Mouse (Mus musculus) limb, embryonic 11.5 days (tissue): ENCODE measurements around the gene Cygb. TPM values are rescaled to one million over a fixed set of nuclear protein-coding genes. Genes with fewer than 3 reads are reported as not detected.

Experiments used
- ATAC-seq: fragments of 200-750 bp; cut with Nextera tagmentation; 2 replicates; pipeline ENCODE4 v1.8.0; 2017; ENCODE audit warnings: low read depth; ENCODE audit not compliant: insufficient number of reproducible peaks, low FRiP score, low TSS enrichment
- DNase-seq: peaks from one replicate; pipeline ENCODE4 v3.0.0-alpha.2; 2015; ENCODE audit warnings: low spot score
- H3K27ac ChIP-seq: fragments of 300-500 bp; sonication (generic); replicated peaks from 2 replicates; pipeline ENCODE4 v1.5.1; 2014; ENCODE audit warnings: low read depth, mild to moderate bottlenecking, low read length
- H3K27me3 ChIP-seq: fragments of 300-500 bp; sonication (generic); 2 replicates; pipeline ENCODE4 v1.6.1; 2014; ENCODE audit warnings: mild to moderate bottlenecking, low read length, mixed read lengths; ENCODE audit not compliant: control insufficient read depth, insufficient read depth
- H3K36me3 ChIP-seq: fragments of 300-500 bp; sonication (generic); 2 replicates; pipeline ENCODE4 v1.6.1; 2014; ENCODE audit warnings: mild to moderate bottlenecking, low read length, moderate library complexity, mixed read lengths; ENCODE audit not compliant: control insufficient read depth, insufficient read depth
- H3K4me1 ChIP-seq: fragments of 300-500 bp; sonication (generic); 2 replicates; pipeline ENCODE4 v1.6.1; 2014; ENCODE audit warnings: low read length, mixed read lengths; ENCODE audit not compliant: control insufficient read depth, insufficient read depth
- H3K4me2 ChIP-seq: fragments of 300-500 bp; sonication (generic); 2 replicates; pipeline ENCODE4 v1.6.1; 2014; ENCODE audit warnings: low read depth, mild to moderate bottlenecking, moderate library complexity; ENCODE audit not compliant: severe bottlenecking
- H3K4me3 ChIP-seq: fragments of 300-500 bp; sonication (generic); 2 replicates; pipeline ENCODE4 v1.5.1; 2014; ENCODE audit warnings: low read depth, low read length
- H3K9ac ChIP-seq: fragments of 300-500 bp; sonication (generic); 2 replicates; pipeline ENCODE4 v1.6.1; 2014; ENCODE audit warnings: mild to moderate bottlenecking, low read length
- H3K9me3 ChIP-seq: fragments of 300-500 bp; sonication (generic); 2 replicates; pipeline ENCODE4 v1.6.1; 2016; ENCODE audit warnings: low read length; ENCODE audit not compliant: control insufficient read depth
- WGBS: fragments of 180-500 bp; shearing (Covaris S2); extraction: QIAGEN DNeasy Blood & Tissue Kit; methylation state at CpG from one replicate; pipeline ENCODE4 v1.1.7; 2014; 5-methylcytosine and 5-hydroxymethylcytosine counted together
- polyA plus RNA-seq: library from polyadenylated mRNA; unstranded; fragments of >200 nt; fragmentation: Nextera tagmentation; extraction: Ambion mirVana; gene quantifications from 2 replicates; pipeline ENCODE4 v1.2.1, GENCODE M21; 2014

The Cygb gene
- 2.3 and 2.8 TPM in 2 replicates for polyA plus RNA-seq

GRCm38 (mm10) chr11:116654255-116654821 is at the start of gene Cygb:
Gene Cygb (minus strand): TSS chr11:116654313.
- no peaks in the 10 kb centered on the region for H3K9me3 ChIP-seq
- H3K27me3 ChIP-seq = peaks cover 9% of the 10 kb centered on the region
- H3K9ac ChIP-seq = peak within 1 kb of the TSS; percentile 65
- ATAC-seq (no peak), DNase-seq (no peak)
- WGBS = 3% methylated on average over 28 of the region's 28 CpGs
- H3K4me1 ChIP-seq = peaks cover 27% of the 10 kb centered on the region
- no peaks in the 10 kb centered on the region for H3K36me3 ChIP-seq
- H3K27ac ChIP-seq = no peak within 1 kb of the TSS
- peak within 1 kb of the TSS; percentile 99 for H3K4me2 ChIP-seq
- H3K4me3 ChIP-seq = peak within 1 kb of the TSS; percentile 49

- no peak overlapping the region for H3K27ac ChIP-seq
- H3K9ac ChIP-seq = no peak overlapping the region
- no peaks in the 10 kb centered on the region for H3K9me3 ChIP-seq
- H3K4me1 ChIP-seq = no peaks in the 10 kb centered on the region
- WGBS = 38% methylated on average over 5 of the region's 5 CpGs
- ATAC-seq (no peak), DNase-seq (no peak)
- H3K36me3 ChIP-seq = no peaks in the 10 kb centered on the region
- no peak overlapping the region for H3K4me3 ChIP-seq
- peaks cover 2% of the 10 kb centered on the region; the same call in 1 of the 2 replicates for H3K27me3 ChIP-seq
- no peak overlapping the region for H3K4me2 ChIP-seq
Measured at GRCm38 (mm10) chr11:116701377-116701841, 47.3 kb upstream of the Cygb start.

GRCm38 (mm10) chr11:116697521-116697920 is 43.4 kb upstream of the Cygb start:
- H3K9me3 ChIP-seq = no peaks in the 10 kb centered on the region
- H3K9ac ChIP-seq = no peak overlapping the region
- no peak overlapping the region for H3K4me3 ChIP-seq
- H3K4me2 ChIP-seq = no peak overlapping the region
- 57% methylated on average over 9 of the region's 9 CpGs for WGBS
- no peaks in the 10 kb centered on the region for H3K36me3 ChIP-seq
- DNase-seq = no peak
- no peak for ATAC-seq
- peaks cover 27% of the 10 kb centered on the region for H3K27me3 ChIP-seq
- peaks cover 9% of the 10 kb centered on the region for H3K4me1 ChIP-seq
- no peak overlapping the region for H3K27ac ChIP-seq

GRCm38 (mm10) chr11:116696426-116696825 is 42.3 kb upstream of the Cygb start:
- WGBS = 86% methylated on average over 4 of the region's 4 CpGs
- ATAC-seq (no peak), DNase-seq (no peak)
- peaks cover 9% of the 10 kb centered on the region for H3K4me1 ChIP-seq
- no peak overlapping the region for H3K4me3 ChIP-seq
- H3K36me3 ChIP-seq = no peaks in the 10 kb centered on the region
- no peak overlapping the region for H3K9ac ChIP-seq
- H3K27ac ChIP-seq = no peak overlapping the region
- no peaks in the 10 kb centered on the region for H3K9me3 ChIP-seq
- peaks cover 27% of the 10 kb centered on the region for H3K27me3 ChIP-seq
- no peak overlapping the region for H3K4me2 ChIP-seq

GRCm38 (mm10) chr11:116695194-116695880 is 41.2 kb upstream of the Cygb start:
- Histone ChIP-seq H3K36me3 (no peaks in the 10 kb centered on the region), H3K4me1 (peaks cover 9% of the 10 kb centered on the region), H3K27me3 (peaks cover 27% of the 10 kb centered on the region), H3K9ac (no peak overlapping the region), H3K9me3 (no peaks in the 10 kb centered on the region), H3K4me3 (no peak overlapping the region), H3K27ac (no peak overlapping the region), H3K4me2 (no peak overlapping the region)
- WGBS = 31% methylated on average over 23 of the region's 23 CpGs
- DNase-seq = peak; percentile 54
- no peak for ATAC-seq

GRCm38 (mm10) chr11:116694250-116695193 is 40.4 kb upstream of the Cygb start:
- peaks cover 9% of the 10 kb centered on the region for H3K4me1 ChIP-seq
- H3K4me3 ChIP-seq = peak overlapping the region; percentile 50
- DNase-seq (peak; percentile 55), ATAC-seq (peak; percentile 57; the same call in 1 of the 2 replicates)
- H3K36me3 ChIP-seq = no peaks in the 10 kb centered on the region
- no peak overlapping the region for H3K27ac ChIP-seq
- H3K4me2 ChIP-seq = peak overlapping the region; percentile 86
- peak overlapping the region; percentile 63 for H3K9ac ChIP-seq
- no peaks in the 10 kb centered on the region for H3K9me3 ChIP-seq
- H3K27me3 ChIP-seq = peaks cover 27% of the 10 kb centered on the region
- WGBS = 2% methylated on average over 57 of the region's 73 CpGs

GRCm38 (mm10) chr11:116693899-116694249 is 39.8 kb upstream of the Cygb start:
- H3K27me3 ChIP-seq = peaks cover 27% of the 10 kb centered on the region
- peaks cover 9% of the 10 kb centered on the region for H3K4me1 ChIP-seq
- DNase-seq (no peak), ATAC-seq (no peak)
- H3K9ac ChIP-seq = peak overlapping the region; percentile 63
- H3K9me3 ChIP-seq = no peaks in the 10 kb centered on the region
- WGBS = 41% methylated on average over 4 of the region's 4 CpGs
- H3K27ac ChIP-seq = no peak overlapping the region
- H3K4me2 ChIP-seq = peak overlapping the region; percentile 86
- no peaks in the 10 kb centered on the region for H3K36me3 ChIP-seq
- peak overlapping the region; percentile 50 for H3K4me3 ChIP-seq
